Mouse (Mus musculus) liver, postnatal 0 days (tissue): ENCODE measurements around the gene Kcnj6.

ENCODE experiments used
- CTCF ChIP-seq: sonication (generic); IDR thresholded peaks from 2 replicates; pipeline ENCODE4 v1.5.1; 2016; ENCODE audit warnings: antibody characterized with exemption, low read depth
- EP300 ChIP-seq: IDR thresholded peaks from 2 replicates; pipeline ENCODE4 v1.6.1; 2016; ENCODE audit warnings: antibody characterized with exemption, low read depth, mild to moderate bottlenecking

DNA sequence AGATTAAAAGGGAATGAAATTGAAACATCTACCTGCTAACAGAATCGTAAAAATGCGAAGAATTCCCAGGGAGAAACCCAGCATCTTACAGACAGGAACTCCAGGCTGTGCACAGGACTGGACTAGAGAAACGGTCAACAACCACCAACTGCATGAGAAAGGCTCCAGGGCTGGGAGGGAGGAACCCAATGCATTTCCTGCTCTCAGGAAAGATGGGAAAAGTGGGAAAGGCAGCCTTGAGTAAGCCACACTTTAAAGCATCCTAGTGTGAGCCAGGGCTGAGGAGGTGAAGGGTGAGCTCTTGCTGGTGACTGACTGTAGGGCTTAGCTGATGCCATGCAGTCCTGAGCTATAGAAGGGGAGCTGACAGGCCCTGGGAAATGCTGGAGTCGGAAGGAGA lies 296.4 kb downstream of the Kcnj6 start:
- TF ChIP-seq CTCF (no peak), EP300 (no peak)
